Mouse (Mus musculus) CD4-positive naive resting alpha-beta T cell, adult 76 days (primary cell): ENCODE measurements around the gene Megf11. TPM values are rescaled to one million over a fixed set of nuclear protein-coding genes. Genes with fewer than 3 reads are reported as not detected.

Experiments used
- total RNA-seq: library from RNA; stranded (reverse); gene quantifications from one replicate; pipeline ENCODE4 v1.2.4, GENCODE M21; 2023

Megf11 gene
- not detected for total RNA-seq

DNA sequence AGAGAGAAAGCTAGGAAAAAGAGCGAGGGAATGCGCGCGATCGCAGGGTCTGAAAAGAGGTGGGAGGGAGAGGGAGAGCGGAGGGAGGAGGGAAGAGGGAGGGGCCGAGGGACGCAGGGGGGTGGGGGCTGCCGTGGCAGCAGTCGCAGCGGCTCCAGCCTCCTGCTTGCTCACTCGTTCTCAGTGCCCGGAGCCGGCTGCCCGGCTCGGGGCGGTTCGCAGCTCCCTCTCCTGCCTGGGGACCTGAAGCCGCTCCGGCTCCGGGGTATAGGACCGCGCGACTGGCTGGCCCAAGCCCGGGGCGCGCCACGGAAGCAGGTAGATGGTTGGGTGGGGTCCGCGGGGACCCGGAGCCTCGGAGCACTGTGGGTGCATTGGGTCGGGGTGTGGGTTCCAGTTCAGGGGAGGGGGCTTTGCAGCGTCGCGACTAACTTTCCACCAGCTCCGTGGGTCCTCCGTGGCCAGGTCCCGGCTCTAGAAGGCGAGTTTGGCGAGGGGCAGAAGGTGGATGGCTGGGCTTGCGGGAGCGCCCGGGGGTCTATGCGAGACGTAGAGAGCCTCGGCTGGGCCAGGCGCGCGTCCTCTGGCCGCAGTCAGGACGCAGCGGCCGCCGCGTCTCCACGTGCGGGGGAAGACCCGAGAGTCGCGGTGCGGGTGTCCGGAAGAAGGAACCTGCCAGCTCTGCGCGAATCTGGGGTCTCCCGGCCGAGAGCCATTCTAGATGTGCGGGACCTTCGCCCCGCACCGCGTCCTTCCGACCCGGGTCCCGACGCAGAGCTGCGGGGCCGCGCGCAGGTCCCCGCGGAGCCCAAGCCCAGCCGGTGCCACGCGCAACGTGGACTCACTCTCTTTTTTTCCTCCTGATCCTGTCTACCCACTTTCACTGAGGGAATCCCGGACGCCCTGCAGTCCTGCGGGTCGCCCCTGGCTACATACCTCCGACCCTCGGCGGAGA lies at the start of gene Megf11:
Gene Megf11 (plus strand): TSS at position 116 of the 955 bp plus-strand sequence.

DNA sequence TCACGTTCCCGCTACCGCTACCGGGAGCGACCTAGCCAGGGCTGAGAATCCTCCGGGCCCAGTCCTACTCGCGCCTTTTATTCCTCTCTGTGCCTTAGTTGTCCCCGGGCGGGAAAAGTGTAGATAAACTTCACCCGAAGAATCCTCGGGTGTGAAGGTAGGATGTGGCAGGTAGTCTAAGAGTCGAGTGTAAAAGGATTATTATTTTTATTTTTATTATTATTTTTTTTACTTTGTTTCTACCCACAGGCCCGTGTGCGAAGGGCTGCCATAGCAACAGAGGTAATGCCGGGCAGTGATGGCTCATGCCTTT lies 44.2 kb upstream of the Megf11 start, which contains the start of gene Dis3l:
Gene Dis3l (minus strand): TSS at position 35 of the 313 bp plus-strand sequence.

DNA sequence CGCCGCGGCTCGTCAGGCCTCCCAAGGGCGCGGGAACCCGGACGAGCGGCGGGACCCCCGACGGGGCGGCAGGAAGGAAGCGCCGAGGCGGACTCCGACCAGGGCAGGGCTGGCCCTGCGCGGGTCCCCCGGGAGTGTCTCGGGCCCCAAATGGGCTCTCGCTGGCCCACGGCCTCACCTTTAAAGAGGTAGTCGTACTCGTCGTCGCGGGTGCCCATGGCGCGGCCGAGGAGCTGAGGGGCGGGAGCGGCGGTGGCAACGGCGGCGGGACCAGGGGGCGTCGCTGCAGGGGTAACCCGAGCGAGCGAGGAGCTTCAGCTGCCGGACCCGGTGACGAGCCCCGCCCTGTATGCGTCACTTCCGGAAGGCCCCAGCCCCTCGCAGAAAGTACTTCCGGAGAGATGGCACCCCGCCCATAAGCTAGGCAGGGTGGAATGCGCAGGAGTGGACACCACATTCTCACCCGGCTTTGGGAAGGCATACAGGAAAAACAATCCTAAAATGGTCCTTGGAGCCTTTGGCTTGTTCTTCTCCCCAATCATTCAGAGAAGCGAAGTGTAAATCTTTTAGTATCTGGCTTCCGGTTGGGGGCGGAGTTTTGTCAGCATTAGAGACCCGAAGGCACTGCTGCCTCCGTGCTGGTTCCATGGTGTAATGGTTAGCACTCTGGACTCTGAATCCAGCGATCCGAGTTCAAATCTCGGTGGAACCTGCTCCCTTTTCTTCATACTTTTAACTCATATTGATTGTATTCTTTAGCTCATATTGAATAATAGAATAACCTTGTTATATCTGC lies 352.2 kb downstream of the Megf11 start, which contains the start of gene Rab11a:
Gene Rab11a (minus strand): TSS at position 353 of the 796 bp plus-strand sequence.

Other genes with a start within 250 kb of the Megf11 start
- gene Zwilch, start 212.5 kb upstream of the Megf11 start, total RNA-seq, result 3.4 TPM
- gene Rpl4, start 212.3 kb upstream of the Megf11 start, total RNA-seq, result 2,248 TPM
- gene Snapc5, start 206.4 kb upstream of the Megf11 start, total RNA-seq, result 19.4 TPM
- gene Uchl4, start 150.4 kb upstream of the Megf11 start, total RNA-seq, result 0.94 TPM
- 54.1 TPM for gene Map2k1, start 132.0 kb upstream of the Megf11 start, total RNA-seq
- gene Tipin, start 104.0 kb upstream of the Megf11 start, total RNA-seq, result 16.9 TPM
- gene Dis3l, start 44.3 kb upstream of the Megf11 start, total RNA-seq, result 17.9 TPM